Mouse (Mus musculus): ENCODE data around the gene Mrgprb4. TPM values are rescaled to one million over a fixed set of nuclear protein-coding genes. Genes with fewer than 3 reads are reported as not detected.

Mrgprb4 gene
- not detected in 2 replicates for polyA plus RNA-seq (2014; fragmentation: Nextera tagmentation; extraction: Ambion mirVana)

DNA sequence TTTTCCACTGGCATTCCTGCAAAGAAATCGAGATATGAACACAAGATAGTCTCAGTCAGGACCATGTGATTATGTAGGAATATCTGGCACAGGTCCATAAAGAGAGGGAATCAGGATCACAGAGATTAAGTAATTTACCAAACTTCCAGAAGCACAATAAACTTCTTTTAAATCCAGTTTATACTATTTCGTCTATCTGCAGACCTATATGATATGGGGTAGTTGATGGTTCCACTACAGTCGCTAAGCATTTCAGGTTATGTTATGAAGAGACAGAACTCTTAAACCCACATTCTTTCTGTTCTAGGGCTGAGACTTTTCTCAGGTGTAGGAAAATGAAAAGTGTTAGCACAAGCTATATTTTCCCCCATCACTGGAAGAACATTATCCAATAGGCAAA is at the start of gene Mrgprb4:
Gene Mrgprb4, minus strand, starts transcription at position 101 of the 400 bp plus-strand sequence.
- Histone ChIP-seq H3K27ac (ENCODE audit: low read depth, low read length) (no peak within 1 kb of the TSS), H3K27me3 (ENCODE audit: control insufficient read depth, insufficient read depth, low read length) (no peaks in the 10 kb centered on the region), H3K4me2 (ENCODE audit: low read depth) (no peak within 1 kb of the TSS), H3K4me3 (ENCODE audit: low read depth, low read length) (no peak within 1 kb of the TSS), H3K9ac (ENCODE audit: low read length) (no peak within 1 kb of the TSS), H3K36me3 (ENCODE audit: control insufficient read depth, insufficient read depth, low read length) (no peaks in the 10 kb centered on the region), H3K4me1 (ENCODE audit: control insufficient read depth, insufficient read depth, low read length) (no peaks in the 10 kb centered on the region), H3K9me3 (ENCODE audit: control insufficient read depth, low read length) (no peaks in the 10 kb centered on the region)
- WGBS, result 89% methylated on average over 3 of the region's 3 CpGs
- no peak for DNase-seq (ENCODE audit: low spot score)
- ATAC-seq (ENCODE audit: insufficient read depth, low FRiP score, low TSS enrichment), result no peak

DNA sequence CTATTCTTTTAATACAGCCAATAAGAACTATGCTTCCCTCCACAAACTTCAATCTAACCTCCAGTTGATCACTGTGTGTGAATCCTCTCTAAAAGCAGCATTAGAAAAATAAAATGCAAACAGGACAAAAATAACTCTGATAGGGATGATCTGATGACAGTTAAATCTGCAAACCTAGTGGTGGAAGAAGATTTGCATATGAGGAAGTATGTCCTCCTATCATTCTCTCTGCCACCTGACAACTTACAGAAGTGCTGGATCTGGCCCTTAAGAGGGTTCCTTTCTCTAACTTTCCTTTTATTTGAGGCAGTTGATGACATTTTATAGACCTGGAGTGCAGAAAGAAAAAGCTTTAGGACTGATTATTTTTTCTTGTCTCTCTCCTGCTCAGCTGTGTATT is 27.0 kb upstream of the Mrgprb4 start:
- Histone ChIP-seq H3K36me3 (ENCODE audit: control insufficient read depth, insufficient read depth, low read length) (no peaks in the 10 kb centered on the region), H3K4me2 (ENCODE audit: low read depth) (no peak overlapping the region), H3K4me3 (ENCODE audit: low read depth, low read length) (no peak overlapping the region), H3K9me3 (ENCODE audit: control insufficient read depth, low read length) (peaks cover 3% of the 10 kb centered on the region; the same call in 1 of the 2 replicates), H3K9ac (ENCODE audit: low read length) (no peak overlapping the region), H3K4me1 (ENCODE audit: control insufficient read depth, insufficient read depth, low read length) (no peaks in the 10 kb centered on the region), H3K27me3 (ENCODE audit: control insufficient read depth, insufficient read depth, low read length) (no peaks in the 10 kb centered on the region), H3K27ac (ENCODE audit: low read depth, low read length) (no peak overlapping the region)
- ATAC-seq (ENCODE audit: insufficient read depth, low FRiP score, low TSS enrichment), result no peak
- no peak for DNase-seq (ENCODE audit: low spot score)

DNA sequence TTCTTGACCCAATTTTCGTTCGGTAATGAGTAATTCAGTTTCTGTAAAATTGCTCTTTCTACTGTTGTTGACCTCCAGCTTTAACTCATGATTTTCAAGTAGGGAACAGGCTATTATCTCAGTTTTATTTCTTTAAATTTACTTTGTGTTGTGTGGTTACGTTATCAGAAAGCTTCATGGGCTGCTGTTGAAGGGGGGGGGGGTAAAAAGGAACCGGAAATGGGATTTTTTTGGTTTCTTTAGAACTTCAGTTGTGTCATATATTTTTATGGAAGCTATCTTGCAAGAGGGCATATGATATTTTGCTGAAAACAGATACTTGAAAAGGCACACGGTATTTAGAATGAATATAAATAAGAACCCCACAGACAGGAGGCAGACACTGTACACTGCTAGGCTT is 26.0 kb upstream of the Mrgprb4 start:
- 0 out of 2 replicates have a peak, but pooled peaks cover 3% of the 10 kb centered on the region for H3K9me3 ChIP-seq (ENCODE audit: control insufficient read depth, low read length)

DNA sequence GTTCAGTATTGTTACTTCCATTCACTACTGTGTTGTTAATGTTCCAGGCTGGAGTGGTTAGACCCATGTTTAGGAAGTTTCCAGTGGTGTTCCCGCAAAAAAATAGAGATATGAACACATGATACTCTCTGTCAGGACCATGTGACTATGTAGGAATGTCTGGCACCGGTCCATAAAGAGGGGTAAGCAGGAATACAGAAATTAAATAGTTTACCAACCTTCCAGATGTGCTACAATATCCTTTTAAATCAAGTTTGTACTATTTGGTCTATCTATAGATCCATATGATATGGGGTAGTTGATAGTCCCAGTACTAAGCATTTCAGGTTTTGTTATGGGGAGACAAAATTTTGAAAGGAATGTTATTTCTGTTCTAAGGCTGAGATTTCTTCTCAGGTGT is 30.2 kb downstream of the Mrgprb4 start, which contains the start of gene Mrgprb5:
Gene Mrgprb5, minus strand, starts transcription at position 101 of the 400 bp plus-strand sequence.
- ATAC-seq (ENCODE audit: insufficient read depth, low FRiP score, low TSS enrichment), result no peak
- H3K27me3 ChIP-seq (ENCODE audit: control insufficient read depth, insufficient read depth, low read length), result no peaks in the 10 kb centered on the region
- H3K36me3 ChIP-seq (ENCODE audit: control insufficient read depth, insufficient read depth, low read length), result no peaks in the 10 kb centered on the region
- WGBS, result 75% methylated on average over 2 of the region's 2 CpGs
- no peak within 1 kb of the TSS for H3K9ac ChIP-seq (ENCODE audit: low read length)
- H3K4me2 ChIP-seq (ENCODE audit: low read depth), result no peak within 1 kb of the TSS
- no peak within 1 kb of the TSS for H3K4me3 ChIP-seq (ENCODE audit: low read depth, low read length)
- H3K4me1 ChIP-seq (ENCODE audit: control insufficient read depth, insufficient read depth, low read length), result no peaks in the 10 kb centered on the region
- no peaks in the 10 kb centered on the region for H3K9me3 ChIP-seq (ENCODE audit: control insufficient read depth, low read length)
- no peak for DNase-seq (ENCODE audit: low spot score)
- no peak within 1 kb of the TSS for H3K27ac ChIP-seq (ENCODE audit: low read depth, low read length)

More for the DNA sequence above, 26.0 kb upstream of the Mrgprb4 start:
- no peaks in the 10 kb centered on the region for H3K36me3 ChIP-seq (ENCODE audit: control insufficient read depth, insufficient read depth, low read length)
- ATAC-seq (ENCODE audit: insufficient read depth, low FRiP score, low TSS enrichment) (no peak), DNase-seq (ENCODE audit: low spot score) (no peak)
- H3K27me3 ChIP-seq (ENCODE audit: control insufficient read depth, insufficient read depth, low read length), result no peaks in the 10 kb centered on the region
- WGBS, result 83% methylated on average over 5 of the region's 5 CpGs
- H3K4me2 ChIP-seq (ENCODE audit: low read depth), result no peak overlapping the region
- no peak overlapping the region for H3K4me3 ChIP-seq (ENCODE audit: low read depth, low read length)
- no peaks in the 10 kb centered on the region for H3K4me1 ChIP-seq (ENCODE audit: control insufficient read depth, insufficient read depth, low read length)
- H3K9ac ChIP-seq (ENCODE audit: low read length), result no peak overlapping the region
- no peak overlapping the region for H3K27ac ChIP-seq (ENCODE audit: low read depth, low read length)

DNA sequence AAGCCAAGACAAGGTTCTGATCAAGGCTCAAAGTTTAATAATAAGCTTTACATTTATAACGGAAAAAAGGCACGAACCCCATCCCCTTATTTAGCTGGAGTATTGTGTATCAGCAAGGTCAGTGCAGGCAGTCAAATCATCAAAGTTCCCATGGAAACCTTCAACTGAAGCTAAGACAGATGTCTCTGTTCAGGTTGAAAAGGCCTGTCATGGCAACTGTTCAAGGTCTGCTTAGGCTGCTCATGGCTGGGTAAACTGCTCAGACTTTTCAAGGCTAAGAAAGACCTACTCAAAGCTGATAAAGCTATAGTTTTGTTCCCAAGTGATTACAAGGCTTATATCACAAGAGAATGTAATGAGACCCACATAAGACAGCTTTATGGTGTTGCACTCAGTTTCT is 31.6 kb downstream of the Mrgprb4 start:
- ATAC-seq (ENCODE audit: insufficient read depth, low FRiP score, low TSS enrichment) (no peak), DNase-seq (ENCODE audit: low spot score) (no peak)
- 81% methylated on average over 2 of the region's 2 CpGs for WGBS
- no peaks in the 10 kb centered on the region for H3K36me3 ChIP-seq (ENCODE audit: control insufficient read depth, insufficient read depth, low read length)
- H3K4me2 ChIP-seq (ENCODE audit: low read depth), result no peak overlapping the region
- H3K4me3 ChIP-seq (ENCODE audit: low read depth, low read length), result no peak overlapping the region
- H3K27ac ChIP-seq (ENCODE audit: low read depth, low read length), result no peak overlapping the region
- H3K9ac ChIP-seq (ENCODE audit: low read length), result no peak overlapping the region
- H3K4me1 ChIP-seq (ENCODE audit: control insufficient read depth, insufficient read depth, low read length), result no peaks in the 10 kb centered on the region
- H3K27me3 ChIP-seq (ENCODE audit: control insufficient read depth, insufficient read depth, low read length), result no peaks in the 10 kb centered on the region
- H3K9me3 ChIP-seq (ENCODE audit: control insufficient read depth, low read length), result no peaks in the 10 kb centered on the region

Other genes starting within 250 kb of the Mrgprb4 start
- not detected in 2 replicates for gene Mrgpra4, start 217.2 kb downstream of the Mrgprb4 start, polyA plus RNA-seq (2014; fragmentation: Nextera tagmentation; extraction: Ambion mirVana)
- gene Mrgprx1, start 171.7 kb downstream of the Mrgprb4 start, polyA plus RNA-seq (2014; fragmentation: Nextera tagmentation; extraction: Ambion mirVana), result not detected in 2 replicates
- not detected in 2 replicates for gene Mrgprb5, start 30.3 kb downstream of the Mrgprb4 start, polyA plus RNA-seq (2014; fragmentation: Nextera tagmentation; extraction: Ambion mirVana)
- gene Mrgprb8, start 189.2 kb upstream of the Mrgprb4 start, polyA plus RNA-seq (2014; fragmentation: Nextera tagmentation; extraction: Ambion mirVana), result not detected in 2 replicates